Mouse (Mus musculus): ENCODE results near the gene Ctbp1.

Ctbp1 gene

DNA sequence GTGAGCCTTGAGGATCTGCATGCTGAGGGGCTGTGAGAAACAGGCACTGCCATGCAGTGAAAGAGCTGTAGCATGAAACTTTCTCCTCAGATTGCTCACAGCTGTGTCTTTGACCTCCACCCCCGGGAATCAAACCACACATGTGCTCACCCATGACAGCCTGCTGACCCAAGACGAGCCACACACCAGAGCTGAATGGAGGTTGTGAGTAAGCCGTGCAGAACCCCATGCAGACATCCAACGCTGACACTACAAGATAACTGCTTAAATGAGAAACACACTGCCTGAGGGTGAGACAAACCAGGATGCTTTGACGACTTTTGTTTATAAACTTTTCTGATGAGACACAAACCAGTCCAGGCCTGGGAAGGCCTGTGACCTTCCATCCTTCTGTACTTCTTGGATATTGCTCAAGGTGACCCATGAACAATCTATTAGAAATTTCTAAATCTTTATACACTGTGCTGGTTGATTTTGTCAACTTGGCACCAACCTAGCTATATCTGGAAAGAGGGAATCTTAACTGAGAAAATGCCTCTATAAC, 30.3 kb downstream of the Ctbp1 start:
- no peak for DNase-seq (ENCODE audit: low read depth, low spot score)

DNA sequence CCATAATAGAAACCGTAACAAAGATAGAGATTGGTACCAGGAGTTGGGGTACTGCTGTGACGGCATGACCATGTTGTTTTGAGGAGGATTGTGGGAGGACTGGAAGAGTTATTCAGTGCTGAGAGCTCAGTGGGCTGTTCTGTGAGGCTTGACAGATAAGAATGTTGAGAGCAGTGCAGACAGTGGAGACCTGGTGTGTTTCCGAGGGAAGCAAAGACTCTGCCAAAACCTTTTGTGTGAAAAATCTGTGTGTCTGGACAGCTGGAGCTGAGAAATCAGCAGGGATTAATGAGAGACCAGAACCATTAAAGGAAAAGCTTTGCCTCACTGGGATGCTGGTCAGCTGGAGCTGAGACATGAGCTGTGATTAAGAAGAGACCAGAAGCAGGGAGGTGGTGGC, 34.9 kb downstream of the Ctbp1 start:
- no peak for DNase-seq (ENCODE audit: low read depth, low spot score)

DNA sequence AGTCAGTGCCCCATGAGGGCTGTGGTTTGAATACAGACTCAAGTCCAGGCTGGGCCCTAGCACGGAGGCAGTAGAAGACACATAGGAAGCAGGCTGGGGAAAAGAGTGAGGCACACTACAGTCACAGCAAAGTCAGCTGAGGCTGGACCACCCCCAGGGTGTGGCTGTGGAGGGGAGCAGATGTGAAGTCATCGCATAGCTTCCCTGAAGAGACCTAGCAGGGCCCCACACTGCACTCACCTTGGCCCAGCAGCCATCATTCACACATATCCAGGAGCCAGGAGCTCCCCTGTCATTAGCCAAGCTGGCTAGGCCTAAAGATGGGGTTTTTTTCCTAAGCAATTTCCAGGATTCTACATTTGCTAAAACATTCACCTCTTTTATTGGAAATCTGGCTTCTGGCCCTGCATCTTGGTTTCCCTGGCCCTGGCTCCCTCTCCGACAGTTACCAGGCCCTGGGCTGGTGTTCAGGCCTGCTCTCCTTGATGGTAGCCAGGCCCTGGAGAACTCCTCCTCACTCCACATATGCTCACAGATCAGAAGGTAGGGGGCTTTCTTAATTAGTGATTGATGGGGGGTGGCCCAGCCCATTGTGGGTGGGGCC, 35.6 kb downstream of the Ctbp1 start:
- DNase-seq (ENCODE audit: low read depth, low spot score) = no peak

DNA sequence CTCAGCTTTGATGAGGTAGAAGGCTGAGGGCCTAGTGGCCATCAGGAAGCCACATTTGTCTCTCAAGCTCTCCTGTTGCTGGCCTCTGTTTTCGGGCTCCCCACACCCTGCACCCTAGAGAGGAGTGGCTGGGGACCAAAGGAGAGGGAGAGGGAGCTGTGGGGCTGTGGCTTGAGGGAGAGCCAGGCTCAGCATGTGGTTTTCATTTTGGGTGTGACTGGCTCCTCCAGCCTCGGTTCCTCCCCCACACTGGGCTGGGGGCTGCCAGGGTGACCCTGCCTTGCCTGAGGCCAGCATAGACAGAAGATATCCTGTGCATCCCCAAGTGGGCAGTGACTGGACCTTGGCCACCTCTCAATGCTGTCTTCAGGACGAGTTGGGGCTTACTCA, 36.5 kb downstream of the Ctbp1 start:
- no peak for DNase-seq (ENCODE audit: low read depth, low spot score)

DNA sequence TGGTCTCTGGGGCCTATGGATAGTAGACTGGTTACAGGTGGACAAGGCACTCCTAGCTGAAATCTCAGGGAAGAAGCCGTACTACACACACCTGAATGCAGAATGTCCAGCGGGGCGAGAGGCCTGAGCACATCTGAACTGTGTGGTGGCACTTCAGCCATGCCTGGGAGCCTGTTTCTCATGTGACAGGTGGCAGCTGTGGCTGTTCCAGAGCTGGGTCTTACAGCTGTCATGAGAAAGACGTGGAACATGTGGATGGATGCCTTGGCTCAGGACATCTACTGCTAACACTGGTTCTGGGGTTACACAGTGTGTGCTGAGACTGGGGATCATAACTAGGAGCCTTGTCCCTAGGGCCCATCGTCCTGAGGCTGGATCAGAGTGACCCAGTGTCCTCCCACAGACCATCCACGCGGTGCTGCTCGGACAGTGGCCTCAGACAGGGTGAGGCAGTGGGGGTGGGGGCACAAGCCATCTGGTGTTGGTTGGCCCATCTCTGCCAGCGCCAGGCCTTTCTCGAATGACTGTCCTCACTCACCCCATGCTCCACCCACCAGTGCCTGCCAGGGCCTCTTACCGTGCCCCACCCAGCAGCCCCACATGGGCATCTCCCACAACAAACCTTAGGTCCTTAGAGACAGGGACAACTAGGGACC, 37.1 kb downstream of the Ctbp1 start:
- DNase-seq (ENCODE audit: low read depth, low spot score) = no peak

DNA sequence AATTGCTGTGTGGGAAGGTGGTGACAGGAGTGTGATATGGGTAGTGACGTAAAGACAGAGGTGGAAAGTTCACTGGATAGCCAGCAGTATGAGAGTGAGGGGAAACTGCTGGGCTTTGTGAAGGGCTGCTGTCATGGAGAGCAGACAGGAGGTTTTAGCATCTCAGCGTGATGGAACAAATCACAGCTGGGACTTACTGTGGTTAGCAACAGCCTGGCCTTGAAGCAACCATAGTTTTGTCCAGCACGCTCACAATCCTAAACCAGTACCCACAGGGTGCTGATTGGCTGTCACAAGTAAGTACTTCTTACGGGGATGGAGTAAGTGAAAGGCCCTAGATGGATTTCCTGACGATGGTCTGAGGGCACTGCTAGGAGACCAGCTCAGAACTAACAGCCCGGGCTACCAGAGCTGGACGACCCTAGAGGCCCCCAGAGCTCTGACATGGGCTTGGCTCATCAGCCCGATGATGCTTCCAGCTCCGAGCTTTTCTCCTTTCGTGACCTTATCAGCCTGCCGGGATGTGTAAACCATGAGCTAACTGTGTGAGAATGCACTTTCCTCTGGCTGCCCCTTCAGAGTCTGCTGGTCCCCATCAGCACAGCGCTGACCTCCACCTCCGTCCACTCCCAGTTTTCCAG, 40.3 kb downstream of the Ctbp1 start:
- DNase-seq (ENCODE audit: low read depth, low spot score) = no peak

DNA sequence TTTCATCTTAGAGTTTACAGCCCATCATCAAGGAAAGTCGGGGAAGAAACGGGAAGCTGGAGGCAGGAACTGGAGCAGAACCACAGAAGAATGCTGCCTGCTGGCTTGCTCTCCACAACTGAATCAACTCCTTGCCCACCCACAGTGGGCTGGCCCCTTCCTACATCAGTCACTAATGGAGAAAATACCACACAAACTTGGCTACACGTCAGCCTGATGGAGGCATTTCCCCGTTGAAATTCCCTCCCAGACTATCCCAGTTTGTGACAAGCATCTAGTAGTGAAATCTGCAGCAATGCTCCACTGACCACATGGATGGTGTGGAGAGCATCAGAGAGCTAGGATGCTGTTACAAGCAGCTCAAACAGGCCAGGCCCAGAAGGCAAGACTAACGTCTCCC, 42.0 kb downstream of the Ctbp1 start:
- no peak for DNase-seq (ENCODE audit: low read depth, low spot score)

DNA sequence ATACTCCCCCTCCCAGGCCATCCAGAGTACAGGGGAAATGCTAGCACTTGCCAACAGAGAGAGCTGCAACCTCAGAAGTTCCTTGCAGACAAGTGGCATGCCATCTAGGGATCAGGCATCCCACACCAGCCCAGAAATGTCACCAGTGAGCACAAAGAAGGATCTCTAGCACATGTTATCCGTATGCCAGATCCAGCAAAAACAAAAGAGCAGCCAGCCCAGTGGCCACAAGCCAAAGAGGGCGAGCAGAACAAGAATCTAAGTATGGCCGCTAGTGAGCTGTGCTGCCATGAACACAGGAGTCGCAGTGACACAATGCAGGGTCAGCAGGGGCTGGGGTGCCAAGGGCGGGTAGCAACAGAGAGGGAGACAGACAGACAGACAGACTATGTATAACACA, 44.5 kb downstream of the Ctbp1 start:
- DNase-seq (ENCODE audit: low read depth, low spot score) = no peak

DNA sequence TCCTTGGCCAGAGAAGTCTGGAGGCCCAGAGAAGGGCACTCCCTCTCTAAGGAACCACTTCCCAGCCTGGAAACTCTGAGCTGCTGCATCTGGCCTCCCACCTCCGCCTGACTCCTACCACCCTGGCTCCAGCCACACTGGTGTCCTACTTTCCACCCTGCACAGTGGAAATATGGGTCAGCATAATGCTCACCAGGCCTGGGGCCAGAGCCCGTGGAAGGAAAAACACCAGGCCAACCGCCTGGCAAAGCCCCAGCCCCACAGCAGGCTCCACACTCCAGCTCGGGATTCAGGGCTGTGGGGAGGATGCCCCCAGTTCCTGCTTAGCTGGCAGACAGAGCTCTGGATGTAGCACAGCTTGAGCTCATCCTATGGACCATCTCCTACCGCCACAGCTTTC, 46.4 kb downstream of the Ctbp1 start:
- no peak for DNase-seq (ENCODE audit: low read depth, low spot score)

DNA sequence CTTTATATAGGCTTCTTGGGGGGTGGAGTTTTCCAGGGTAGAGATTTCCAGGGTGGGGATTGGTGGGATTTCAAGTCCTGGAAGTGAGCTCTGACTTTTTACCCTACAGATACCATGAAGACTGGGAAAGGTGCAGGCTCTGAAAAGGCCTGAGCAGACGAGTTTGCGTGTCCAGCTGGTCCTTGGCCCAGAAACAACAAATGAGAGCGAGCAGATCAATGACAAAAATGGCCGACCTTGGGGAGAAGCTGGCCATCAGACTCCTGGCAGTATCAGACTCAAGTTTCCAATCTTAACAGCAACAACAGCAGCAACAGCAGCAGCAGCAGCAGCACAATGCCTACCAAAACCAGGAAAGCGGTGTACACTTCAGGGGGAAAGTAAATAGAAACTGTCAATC, 49.1 kb downstream of the Ctbp1 start:
- DNase-seq (ENCODE audit: low read depth, low spot score) = no peak

DNA sequence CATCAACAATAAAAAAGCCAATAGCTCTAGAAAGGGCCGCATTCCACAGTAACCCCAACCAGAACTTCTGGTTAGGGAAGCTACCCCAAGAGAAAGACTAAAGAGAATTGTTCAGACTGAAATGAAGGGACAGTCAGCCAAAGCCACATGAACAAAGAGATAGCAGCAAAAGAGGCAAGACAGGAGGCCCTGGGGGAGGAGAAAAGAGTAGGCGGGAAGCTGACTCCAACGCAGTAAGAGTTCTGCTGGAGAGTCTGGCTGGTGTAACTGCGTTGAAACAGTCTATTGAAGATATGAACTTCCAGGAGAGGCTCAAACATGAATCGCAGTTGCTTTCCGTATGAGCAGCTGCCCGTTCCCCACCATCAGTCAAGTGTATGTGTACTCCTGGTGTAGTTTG, 50.3 kb downstream of the Ctbp1 start:
- no peak for DNase-seq (ENCODE audit: low read depth, low spot score)

DNA sequence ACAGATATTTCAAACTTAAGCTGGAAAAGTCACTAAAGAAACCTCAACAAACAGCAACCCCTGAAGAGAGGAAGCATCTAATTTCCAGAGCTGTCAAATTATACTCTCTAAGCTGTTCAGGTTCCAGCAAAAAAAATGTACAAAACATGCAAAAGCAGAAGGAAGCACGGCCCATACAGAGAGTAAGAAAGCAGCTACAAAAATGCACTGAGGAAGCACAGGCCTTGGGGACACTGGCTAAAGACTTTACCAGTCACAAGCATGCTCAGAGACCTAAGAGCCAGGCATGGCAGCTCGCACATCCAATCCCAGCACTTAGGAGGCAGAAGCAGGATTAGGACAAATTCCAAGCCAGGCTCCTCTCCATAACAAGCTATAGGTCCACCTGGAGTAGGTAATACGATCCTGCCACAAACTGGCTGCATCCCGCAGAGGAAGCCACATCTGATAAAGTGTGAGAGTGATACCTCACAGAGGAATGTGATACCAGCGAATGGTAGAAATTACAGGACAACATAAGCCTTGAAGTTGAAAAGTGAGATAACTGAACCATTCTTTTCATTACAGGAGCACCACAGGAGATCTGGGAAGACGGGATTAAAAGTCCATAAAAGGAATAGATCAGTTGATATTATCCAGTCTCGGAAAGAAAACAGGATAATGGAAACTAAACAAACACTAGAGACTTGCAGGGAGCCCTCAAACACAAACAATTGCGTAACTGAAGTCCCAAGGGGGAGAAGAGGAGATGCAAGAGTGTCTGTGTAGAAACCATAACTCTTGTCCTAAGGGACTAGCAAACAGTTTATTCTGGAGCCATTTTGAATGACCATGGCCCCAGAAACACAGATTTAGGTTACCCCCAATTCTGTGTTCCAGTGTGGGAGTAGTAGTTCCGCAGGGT, 51.7 kb downstream of the Ctbp1 start:
- no peak for DNase-seq (ENCODE audit: low read depth, low spot score)

DNA sequence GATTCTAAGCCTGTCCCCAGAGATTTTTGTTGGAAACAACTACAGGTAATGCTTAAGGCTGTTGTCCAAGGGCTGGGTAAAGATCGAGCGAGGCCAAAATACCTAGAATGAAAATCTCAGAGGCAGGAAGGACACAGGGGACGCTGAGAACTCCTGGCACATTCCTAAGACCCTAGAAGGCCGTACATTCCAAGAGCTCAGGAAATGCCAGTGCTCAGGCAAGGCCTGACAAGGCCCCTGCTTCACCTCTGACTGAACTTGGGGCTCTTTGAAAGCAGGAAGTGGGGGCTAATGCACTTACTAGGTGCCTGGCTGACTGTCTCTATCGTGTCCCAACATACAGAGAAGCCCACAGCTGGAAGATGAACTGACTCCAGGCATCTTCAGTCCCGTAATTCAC, 52.4 kb downstream of the Ctbp1 start:
- no peak for DNase-seq (ENCODE audit: low read depth, low spot score)

DNA sequence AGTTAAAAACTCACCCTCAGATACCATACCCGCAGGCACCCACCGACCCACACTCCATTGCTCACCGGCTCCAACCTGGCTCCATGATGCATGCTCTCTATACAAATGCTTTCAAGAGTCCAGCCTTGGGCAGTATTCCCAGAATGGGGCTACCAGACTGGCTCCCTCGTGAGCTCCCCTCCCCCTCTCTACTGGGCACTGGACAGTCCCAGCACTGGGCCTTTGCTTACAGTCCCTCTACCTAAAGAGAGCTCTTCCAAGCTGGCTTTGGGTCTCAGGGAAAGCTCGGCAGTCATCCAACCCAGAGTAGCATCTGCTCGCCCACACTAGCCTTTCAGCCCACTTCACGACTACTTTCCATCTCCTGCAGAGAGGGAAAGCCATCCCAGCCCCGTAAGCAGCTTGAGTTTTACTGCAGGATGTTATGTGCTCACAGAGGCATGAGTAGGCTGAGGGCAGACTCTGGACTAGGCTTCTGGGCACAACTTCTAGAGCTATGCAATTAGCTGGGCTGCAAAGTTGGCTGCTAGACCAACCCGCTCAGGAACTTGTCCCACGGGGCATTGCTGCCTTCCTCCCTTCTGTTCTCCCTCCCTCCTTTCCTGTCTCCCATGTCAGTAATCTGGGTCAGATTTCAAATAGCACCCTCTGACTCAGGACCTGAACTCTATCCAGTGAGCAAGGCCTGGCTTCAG, 54.3 kb downstream of the Ctbp1 start:
- DNase-seq (ENCODE audit: low read depth, low spot score) = no peak

DNA sequence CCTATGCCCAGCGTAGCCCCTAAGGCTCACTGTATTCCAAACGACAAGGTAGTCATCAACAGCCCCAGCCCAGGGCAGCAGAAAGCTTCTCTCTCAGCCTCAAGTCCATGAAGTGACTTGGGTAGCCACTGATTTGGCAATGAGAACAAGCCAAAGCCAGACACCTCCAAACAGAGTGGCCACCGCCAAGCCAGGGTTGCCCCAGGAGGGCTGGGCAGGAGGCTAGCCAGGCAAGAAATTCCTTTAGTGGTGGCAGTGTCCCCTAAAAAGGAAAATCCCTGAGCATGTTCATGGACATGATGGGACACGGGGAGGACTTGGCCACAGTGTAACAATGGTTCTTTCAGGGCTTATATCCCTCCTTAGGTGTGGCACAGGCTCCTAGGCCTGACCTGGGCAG, 55.0 kb downstream of the Ctbp1 start:
- DNase-seq (ENCODE audit: low read depth, low spot score) = no peak

DNA sequence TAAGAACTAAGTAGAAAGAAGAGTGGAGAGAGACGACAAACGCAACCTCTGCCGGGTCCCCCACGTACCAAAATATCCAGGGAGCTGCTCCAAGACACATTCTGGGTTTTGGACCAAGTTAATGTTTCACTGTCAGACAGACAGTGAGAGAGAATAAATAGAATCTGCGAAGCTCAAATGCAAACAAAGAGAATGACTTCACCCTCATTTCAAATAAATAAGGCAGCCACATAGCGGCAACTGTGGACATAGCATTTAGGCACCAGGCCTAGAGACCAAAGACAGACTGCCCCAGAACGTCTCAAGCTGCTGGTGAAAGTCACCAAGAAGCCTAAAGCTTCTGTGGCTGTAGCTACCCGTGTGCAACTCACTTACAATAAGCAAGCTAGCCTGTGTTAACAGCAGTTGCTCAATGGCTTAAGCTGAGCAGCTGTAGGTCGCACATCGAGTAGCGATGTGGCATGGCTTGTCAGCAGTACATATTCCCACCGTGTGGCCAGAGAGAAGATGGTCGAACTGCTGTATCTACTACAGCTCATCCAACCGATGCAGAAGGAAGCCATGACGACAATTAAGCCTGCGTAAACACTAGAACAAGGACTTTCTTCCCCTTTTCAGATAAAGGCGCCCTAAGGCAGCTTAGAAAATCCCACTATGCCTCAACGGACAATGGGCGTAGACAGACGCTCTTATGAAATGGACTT, 55.9 kb downstream of the Ctbp1 start:
- DNase-seq (ENCODE audit: low read depth, low spot score) = no peak

DNA sequence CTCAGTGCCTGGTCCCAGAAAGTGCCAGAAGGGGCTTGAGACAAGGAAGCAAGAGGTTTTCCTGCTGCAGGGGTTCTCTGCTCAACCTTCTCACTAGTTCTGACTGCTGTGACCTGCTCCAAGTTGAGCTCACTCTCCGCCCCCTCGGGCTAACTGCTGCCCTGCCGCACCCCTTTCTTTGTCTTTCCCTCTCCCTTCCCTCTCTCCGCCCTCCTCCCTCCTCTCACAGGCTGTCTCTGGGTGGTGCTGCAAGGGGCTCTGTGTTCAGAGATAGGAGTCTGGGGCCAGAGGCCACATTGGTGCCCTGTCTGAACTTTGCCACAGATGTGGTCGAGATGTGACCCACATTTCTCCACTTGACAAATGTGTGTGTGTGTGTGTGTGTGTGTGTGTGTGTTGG, 56.7 kb downstream of the Ctbp1 start, which contains the start of gene Spon2:
Gene Spon2, minus strand, starts transcription at position 375 of the 400 bp plus-strand sequence.
- no peak for DNase-seq (ENCODE audit: low read depth, low spot score)

DNA sequence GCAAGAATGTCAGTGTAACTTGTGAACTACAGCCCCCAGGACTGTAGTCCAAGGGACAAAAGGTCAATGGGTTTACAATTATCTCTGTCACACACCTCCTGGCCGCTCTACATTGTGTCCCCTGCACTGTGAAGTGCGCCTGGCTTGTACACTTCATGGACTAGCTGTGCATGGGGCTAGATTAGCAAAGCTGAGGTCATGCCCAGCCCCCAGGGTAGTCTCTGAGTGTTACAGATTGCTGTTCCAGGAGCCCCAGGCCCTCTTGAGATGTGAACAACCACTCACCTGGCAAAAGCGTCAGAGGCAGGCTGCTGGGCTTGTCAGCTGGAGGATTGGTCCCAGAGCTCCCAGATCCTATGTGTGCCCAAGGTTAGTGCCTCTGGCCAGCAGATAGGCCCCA, 57.1 kb downstream of the Ctbp1 start:
- DNase-seq (ENCODE audit: low read depth, low spot score) = no peak

DNA sequence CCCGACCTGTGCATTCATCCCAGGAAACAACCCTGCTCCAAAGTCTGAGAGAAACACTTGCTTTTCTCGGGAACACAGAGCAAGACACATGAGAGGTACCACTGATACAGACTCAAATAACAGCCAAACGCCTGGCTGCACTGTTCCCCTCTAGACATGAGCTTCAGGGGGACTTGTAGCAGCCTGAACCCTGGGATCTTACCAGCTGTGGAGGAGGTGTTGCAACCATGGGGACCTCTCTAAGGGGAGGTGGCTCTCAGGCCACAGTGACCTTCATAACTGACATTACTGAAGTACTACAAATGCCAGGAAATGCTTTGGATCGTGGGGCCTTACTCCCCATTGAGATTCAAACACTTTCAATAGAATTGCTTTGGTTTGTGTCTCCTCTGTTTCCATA, 60.1 kb downstream of the Ctbp1 start:
- DNase-seq (ENCODE audit: low read depth, low spot score) = no peak

DNA sequence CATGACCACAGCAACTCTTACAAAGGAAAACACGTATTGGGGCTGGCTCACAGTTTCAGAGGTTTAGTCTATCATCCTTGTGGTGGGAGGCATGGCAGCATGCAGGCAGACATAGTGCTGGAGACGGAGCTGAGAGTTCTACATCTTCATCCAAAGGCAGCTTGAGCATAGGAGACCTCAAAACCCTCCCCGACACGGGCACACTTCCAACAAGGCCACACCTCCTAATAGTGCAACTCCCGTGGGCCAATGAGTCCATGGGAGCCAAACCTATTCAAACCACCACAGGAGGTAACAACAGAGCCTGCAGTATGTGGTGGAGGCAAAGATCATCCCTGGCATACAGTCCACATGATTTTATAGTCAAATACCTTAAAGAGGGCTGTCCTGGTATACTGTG, 63.5 kb downstream of the Ctbp1 start:
- no peak for DNase-seq (ENCODE audit: low read depth, low spot score)

DNA sequence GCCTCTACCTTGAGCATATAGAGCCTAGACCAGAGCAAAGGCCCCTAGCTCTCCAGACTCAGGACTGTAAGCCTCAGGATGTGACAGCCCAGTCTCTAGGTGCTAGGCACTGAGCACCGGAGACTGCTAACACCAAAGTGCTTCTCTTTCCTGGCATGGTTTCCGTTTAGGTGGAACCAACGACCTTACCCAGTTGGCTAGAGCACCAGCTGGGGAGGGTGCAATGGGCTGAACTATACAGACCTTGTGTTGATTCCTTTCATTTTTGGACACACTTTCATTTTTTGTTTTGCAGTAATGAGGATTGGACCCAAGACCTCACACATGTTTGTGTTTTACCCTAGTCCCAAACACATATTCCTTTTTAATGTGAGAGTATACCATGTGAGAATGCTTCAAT, 64.3 kb downstream of the Ctbp1 start:
- DNase-seq (ENCODE audit: low read depth, low spot score) = no peak
